Mouse (Mus musculus) CH12.LX (cell line): ENCODE data around the gene Pdzrn4. TPM values are rescaled to one million over a fixed set of nuclear protein-coding genes. Genes with fewer than 3 reads are reported as not detected.

Experiments used
- DNase-seq: peaks from one replicate; pipeline ENCODE4 v3.0.0-alpha.2; 2013; ENCODE audit errors: extremely low read depth
- H3K27ac ChIP-seq: 2 replicates; pipeline ENCODE4 v1.5.1; 2012; ENCODE audit warnings: low read depth, mild to moderate bottlenecking, control low read depth, moderate library complexity; ENCODE audit not compliant: insufficient read depth
- H3K27me3 ChIP-seq: replicated peaks from 2 replicates; pipeline ENCODE3; 2012; ENCODE audit warnings: inconsistent platforms
- H3K36me3 ChIP-seq, 2 experiments: replicated peaks in 1 of 2; 2 replicates each; pipeline versions ENCODE3 to v1.6.1; 2012; ENCODE audit warnings: inconsistent platforms in 1 of 2, low read length in 1 of 2, mild to moderate bottlenecking in 1 of 2, mixed read lengths in 1 of 2, moderate library complexity in 1 of 2; ENCODE audit not compliant: control insufficient read depth in 1 of 2, insufficient read depth in 1 of 2
- H3K4me1 ChIP-seq, 2 experiments: 2 replicates each; pipeline ENCODE4 v1.6.1; 2012; ENCODE audit warnings: inconsistent platforms in 1 of 2, moderate library complexity in 1 of 2; ENCODE audit not compliant: insufficient read depth in 2 of 2, control insufficient read depth in 1 of 2
- H3K4me2 ChIP-seq: 2 replicates; pipeline ENCODE4 v1.6.1; 2012; ENCODE audit warnings: low read depth, mild to moderate bottlenecking, control low read depth; ENCODE audit not compliant: poor library complexity, insufficient read depth, severe bottlenecking
- H3K4me3 ChIP-seq, 3 experiments: fragments of 150-350 bp in 1 of 3; sonication (generic) in 1 of 3; replicated peaks in 1 of 3; 2 replicates each; pipeline versions ENCODE3 to v1.5.1; 2011 to 2012; ENCODE audit warnings: low read depth in 2 of 3, low read length in 2 of 3, mild to moderate bottlenecking in 2 of 3, moderate library complexity in 2 of 3, control low read depth in 1 of 3, improper control_type of control experiment in 1 of 3, inconsistent platforms in 1 of 3, mixed read lengths in 1 of 3; ENCODE audit not compliant: poor library complexity in 1 of 3
- H3K79me2 ChIP-seq: replicated peaks from 2 replicates; pipeline ENCODE4 v1.6.1; 2012; ENCODE audit warnings: mild to moderate bottlenecking, moderate library complexity; ENCODE audit not compliant: control insufficient read depth, poor library complexity, insufficient read depth, severe bottlenecking; ENCODE audit errors: extremely low read depth
- H3K9ac ChIP-seq: 2 replicates; pipeline ENCODE4 v1.6.1; 2012; ENCODE audit warnings: low read depth, mild to moderate bottlenecking, control low read depth, moderate library complexity; ENCODE audit not compliant: insufficient read depth
- H3K9me3 ChIP-seq: replicated peaks from 2 replicates; pipeline ENCODE3; 2012; ENCODE audit warnings: low read length, inconsistent platforms, mixed read lengths
- BHLHE40 ChIP-seq: IDR thresholded peaks from 2 replicates; pipeline ENCODE4 v1.6.1; 2011; ENCODE audit warnings: mild to moderate bottlenecking, low read depth, low read length, improper control_type of control experiment
- CHD1 ChIP-seq: IDR thresholded peaks from 2 replicates; pipeline ENCODE4 v1.6.1; 2012; ENCODE audit warnings: low read depth, low read length, improper control_type of control experiment, inconsistent platforms
- CHD2 ChIP-seq: IDR thresholded peaks from 2 replicates; pipeline ENCODE4 v1.6.1; 2011; ENCODE audit warnings: low read length, improper control_type of control experiment
- E2F4 ChIP-seq: IDR thresholded peaks from 2 replicates; pipeline ENCODE4 v1.6.1; 2011; ENCODE audit warnings: low read depth, low read length, improper control_type of control experiment; ENCODE audit not compliant: insufficient replicate concordance
- EP300 ChIP-seq: IDR thresholded peaks from 2 replicates; pipeline ENCODE4 v1.6.1; 2011; ENCODE audit warnings: low read length, improper control_type of control experiment
- ETS1 ChIP-seq: conservative IDR thresholded peaks from 2 replicates; pipeline ENCODE4 v1.6.1; 2012; ENCODE audit warnings: low read depth, mild to moderate bottlenecking, inconsistent platforms, low read length, improper control_type of control experiment, moderate library complexity
- GABPA ChIP-seq: IDR thresholded peaks from 2 replicates; pipeline ENCODE4 v1.6.1; 2012; ENCODE audit warnings: low read depth, low read length, improper control_type of control experiment, inconsistent platforms; ENCODE audit not compliant: insufficient replicate concordance
- HCFC1 ChIP-seq: IDR thresholded peaks from 2 replicates; pipeline ENCODE4 v1.6.1; 2012; ENCODE audit warnings: low read depth, mild to moderate bottlenecking, inconsistent platforms, low read length, improper control_type of control experiment
- IRF4 ChIP-seq: IDR thresholded peaks from 2 replicates; pipeline ENCODE4 v1.6.1; 2014; ENCODE audit warnings: low read depth, mild to moderate bottlenecking, inconsistent platforms, low read length, improper control_type of control experiment
- KAT2A ChIP-seq: IDR thresholded peaks from 2 replicates; pipeline ENCODE4 v1.6.1; 2012; ENCODE audit warnings: low read length, improper control_type of control experiment, inconsistent platforms; ENCODE audit not compliant: insufficient replicate concordance
- MAFK ChIP-seq: IDR thresholded peaks from 2 replicates; pipeline ENCODE4 v1.6.1; 2011; ENCODE audit warnings: low read length, improper control_type of control experiment; ENCODE audit not compliant: insufficient replicate concordance
- MEF2A ChIP-seq: IDR thresholded peaks from 2 replicates; pipeline ENCODE4 v1.6.1; 2014; ENCODE audit warnings: low read depth, mild to moderate bottlenecking, inconsistent platforms, low read length, improper control_type of control experiment, borderline replicate concordance
- MXI1 ChIP-seq: IDR thresholded peaks from 2 replicates; pipeline ENCODE4 v1.6.1; 2011; ENCODE audit warnings: mild to moderate bottlenecking, low read depth, low read length, improper control_type of control experiment
- MYC ChIP-seq: IDR thresholded peaks from 2 replicates; pipeline ENCODE4 v1.6.1; 2011; ENCODE audit warnings: low read depth, mild to moderate bottlenecking, improper control_type of control experiment, low read length
- RAD21 ChIP-seq: IDR thresholded peaks from 2 replicates; pipeline ENCODE4 v1.6.1; 2011; ENCODE audit warnings: low read depth, mild to moderate bottlenecking, low read length, improper control_type of control experiment, moderate library complexity
- SIN3A ChIP-seq: IDR thresholded peaks from 2 replicates; pipeline ENCODE4 v1.6.1; 2012; ENCODE audit warnings: low read length, improper control_type of control experiment, inconsistent platforms
- SMC3 ChIP-seq: IDR thresholded peaks from 2 replicates; pipeline ENCODE4 v1.6.1; 2011; ENCODE audit warnings: low read depth, low read length, improper control_type of control experiment
- TBP ChIP-seq: conservative IDR thresholded peaks from 2 replicates; pipeline ENCODE4 v1.6.1; 2011; ENCODE audit warnings: low read depth, low read length, improper control_type of control experiment
- UBTF ChIP-seq: IDR thresholded peaks from 2 replicates; pipeline ENCODE4 v1.6.1; 2012; ENCODE audit warnings: low read depth, mild to moderate bottlenecking, inconsistent platforms, low read length, improper control_type of control experiment, moderate library complexity
- ZC3H11A ChIP-seq: IDR thresholded peaks from 2 replicates; pipeline ENCODE4 v1.6.1; 2012; ENCODE audit warnings: low read depth, mild to moderate bottlenecking, inconsistent platforms, low read length, improper control_type of control experiment
- ZKSCAN1 ChIP-seq: IDR thresholded peaks from 2 replicates; pipeline ENCODE4 v1.6.1; 2012; ENCODE audit warnings: low read depth, inconsistent platforms, low read length, improper control_type of control experiment, borderline replicate concordance
- ZNF384 ChIP-seq: IDR thresholded peaks from 2 replicates; pipeline ENCODE4 v1.6.1; 2012; ENCODE audit warnings: low read depth, low read length, improper control_type of control experiment, inconsistent platforms
- dilution Hi-C: fragments of 300-500 bp; cut with MboI; formaldehyde crosslinking; loops from 2 replicates; pipeline ENCODE4 v1.14.3; 2020; ENCODE audit warnings: low sequenced_read_pairs; ENCODE audit not compliant: extremely low pct_unique_long_range_greater_than_20kb, extremely low pct_ligation_motif_present
- in situ Hi-C: fragments of 300-500 bp; cut with MboI; formaldehyde crosslinking; loops from 3 replicates; pipeline ENCODE4 v1.14.3; 2019; ENCODE audit warnings: low sequenced_read_pairs, low pct_ligation_motif_present, low pct_unique_long_range_greater_than_20kb, mixed read lengths
- polyA plus RNA-seq: library from polyadenylated mRNA; unstranded; fragments of >175 nt; gene quantifications from 2 replicates; pipeline ENCODE4 v1.2.1, GENCODE M21; 2012; ENCODE audit warnings: low read depth; ENCODE audit not compliant: insufficient read length
- total RNA-seq, 2 experiments: library from RNA; depleted of rRNA; stranded (reverse); fragments of 300-350 nt in 1 of 2; fragments of >200 nt in 1 of 2; gene quantifications; 2 replicates each; pipeline ENCODE4 v1.2.3; 2012 to 2014

The Pdzrn4 gene
- total and polyA plus RNA-seq, 3 experiments, result not detected

DNA sequence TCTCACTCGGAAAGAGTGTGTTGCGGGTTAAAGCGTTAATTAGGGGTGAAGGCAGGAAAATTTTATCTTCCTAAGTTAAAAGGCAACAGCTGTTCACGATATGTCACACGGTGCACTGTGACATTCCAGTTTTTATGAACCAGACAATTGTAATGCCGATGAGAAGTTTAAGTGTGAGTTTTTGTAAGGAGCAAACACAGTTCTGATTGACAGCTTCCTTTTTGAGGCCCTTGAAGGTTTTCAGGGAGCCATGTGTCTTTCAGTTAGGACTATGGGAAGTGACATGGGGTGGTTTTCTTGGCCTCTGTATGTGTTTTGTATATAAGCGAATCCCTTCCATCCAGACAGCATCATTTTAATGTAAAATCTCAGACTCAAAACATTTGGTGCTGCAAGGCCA is 20.0 kb downstream of the Pdzrn4 start:
- Histone ChIP-seq H3K9ac (no peak overlapping the region), H3K4me2 (no peak overlapping the region), H3K4me1 (no peaks in the 10 kb centered on the region), H3K27ac (no peak overlapping the region), H3K36me3 (no peaks in the 10 kb centered on the region), H3K9me3 (peaks cover 70% of the 10 kb centered on the region), H3K79me2 (no peaks in the 10 kb centered on the region), H3K4me3 (no peak overlapping the region), H3K27me3 (no peaks in the 10 kb centered on the region)
- no peak for TF ChIP-seq HCFC1
- no peak for TF ChIP-seq MEF2A
- no peak for TF ChIP-seq CHD2
- TF ChIP-seq ETS1, result no peak
- no peak for TF ChIP-seq ZNF384
- no peak for TF ChIP-seq EP300
- no peak for TF ChIP-seq ZKSCAN1
- TF ChIP-seq ZC3H11A, result no peak
- TF ChIP-seq RAD21, result no peak
- TF ChIP-seq MYC, result no peak
- dilution Hi-C loops (no loop called here), in situ Hi-C loops (no loop called here)
- no peak for DNase-seq

GRCm38 (mm10) chr15:92417120-92417519 is 20.4 kb downstream of the Pdzrn4 start:
- no peak overlapping the region for H3K9ac ChIP-seq
- TF ChIP-seq E2F4, result no peak
- TF ChIP-seq MAFK, result no peak
- no peak for TF ChIP-seq MYC
- TF ChIP-seq GABPA, result no peak
- TF ChIP-seq TBP, result no peak
- no peak for TF ChIP-seq SIN3A
- TF ChIP-seq CHD1, result no peak
- no peak for TF ChIP-seq UBTF
- no peak for TF ChIP-seq KAT2A
- no peak for TF ChIP-seq BHLHE40
- TF ChIP-seq EP300, result no peak
- no peak for TF ChIP-seq MXI1
- no peak for TF ChIP-seq SMC3
- no peak for TF ChIP-seq IRF4
- no peak for DNase-seq
- in situ Hi-C loops, result no loop called here
- H3K4me1 ChIP-seq, result no peaks in the 10 kb centered on the region
- peaks cover 74% of the 10 kb centered on the region for H3K9me3 ChIP-seq
- H3K4me2 ChIP-seq, result no peak overlapping the region
- H3K79me2 ChIP-seq, result no peaks in the 10 kb centered on the region
- dilution Hi-C loops, result no loop called here
- H3K27ac ChIP-seq, result no peak overlapping the region
- no peak overlapping the region for H3K4me3 ChIP-seq
- no peaks in the 10 kb centered on the region for H3K36me3 ChIP-seq
- no peaks in the 10 kb centered on the region for H3K27me3 ChIP-seq
